Mouse (Mus musculus) right cerebral cortex, adult 18-20 months (tissue): ENCODE measurements around the gene Lrrc4c.
A peak's percentile ranks its signal among the peaks of the same experiment; 100 is the strongest.

Experiments
- DNase-seq: peaks from one replicate; pipeline ENCODE4 v3.0.0; 2022; ENCODE audit warnings: mixed read lengths

Lrrc4c gene

DNA sequence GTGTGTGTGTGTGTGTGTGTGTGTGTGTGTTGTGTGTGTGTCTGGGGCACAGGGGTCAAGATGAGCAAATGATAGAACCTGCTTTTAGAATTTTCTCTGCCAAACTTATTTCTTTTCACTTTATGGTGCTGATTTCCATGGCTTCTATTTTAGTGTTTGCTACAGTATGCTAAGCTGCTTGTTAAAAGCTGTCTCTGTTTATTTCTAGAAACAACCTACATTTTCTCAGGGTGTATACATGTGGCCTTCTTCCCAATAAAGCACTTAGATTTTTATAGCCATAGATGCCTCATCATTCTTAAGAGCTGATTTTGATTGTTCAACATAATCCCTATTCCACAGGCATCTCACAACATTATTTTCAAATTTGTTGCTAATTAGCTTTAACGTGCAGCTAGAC, 229.2 kb downstream of the Lrrc4c start:
- no peak for DNase-seq

GRCm38 (mm10) chr2:96573755-96574154, 255.8 kb downstream of the Lrrc4c start:
- no peak for DNase-seq

DNA sequence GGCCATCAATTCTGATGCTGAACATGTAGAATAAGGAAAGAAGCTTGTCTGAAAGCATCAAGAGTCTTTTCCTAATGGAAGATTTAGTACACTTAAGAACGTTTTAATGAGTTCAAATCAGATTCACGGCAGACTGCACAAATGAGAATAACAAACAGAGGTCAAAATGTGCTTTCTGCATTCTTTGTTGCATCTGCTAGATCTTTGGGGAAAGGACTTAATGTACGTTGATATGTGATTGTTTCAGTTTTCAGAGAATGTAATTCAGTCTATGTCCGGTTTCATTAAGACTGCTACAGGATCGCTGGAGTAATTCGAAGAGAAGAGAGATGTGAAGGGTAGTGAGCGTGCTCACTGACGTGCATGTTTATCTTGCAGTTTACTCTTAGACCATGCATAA, 259.7 kb downstream of the Lrrc4c start:
- DNase-seq: no peak

DNA sequence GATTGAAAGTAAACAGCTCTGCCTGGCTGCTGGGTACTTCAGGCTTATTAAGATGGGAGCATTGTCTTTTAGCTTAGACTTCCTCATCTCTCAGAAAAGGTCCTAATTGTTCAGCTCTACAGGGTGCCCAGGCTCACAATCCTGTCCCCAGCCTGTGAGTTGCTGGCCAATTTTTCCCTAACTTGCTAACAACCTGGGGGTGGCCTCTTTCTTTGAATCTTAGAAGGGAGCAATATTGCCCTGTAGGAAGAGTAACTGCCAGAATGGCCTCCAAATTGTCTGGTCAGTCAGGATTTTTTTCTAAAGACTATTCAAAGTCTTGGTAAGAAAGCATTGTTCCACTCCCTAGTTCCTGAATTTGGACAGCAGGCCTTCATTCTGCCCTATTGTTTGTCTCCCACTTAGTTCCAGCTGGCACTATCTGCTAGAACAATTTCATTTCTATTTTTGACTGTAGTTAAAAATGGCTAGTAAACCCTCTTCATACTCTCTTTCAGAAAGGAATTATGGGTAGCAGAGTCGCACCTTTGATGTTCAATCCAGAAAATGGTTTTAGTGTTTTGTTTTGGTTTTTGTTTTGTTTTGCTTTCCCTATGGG, 262.3 kb downstream of the Lrrc4c start:
- DNase-seq: no peak

DNA sequence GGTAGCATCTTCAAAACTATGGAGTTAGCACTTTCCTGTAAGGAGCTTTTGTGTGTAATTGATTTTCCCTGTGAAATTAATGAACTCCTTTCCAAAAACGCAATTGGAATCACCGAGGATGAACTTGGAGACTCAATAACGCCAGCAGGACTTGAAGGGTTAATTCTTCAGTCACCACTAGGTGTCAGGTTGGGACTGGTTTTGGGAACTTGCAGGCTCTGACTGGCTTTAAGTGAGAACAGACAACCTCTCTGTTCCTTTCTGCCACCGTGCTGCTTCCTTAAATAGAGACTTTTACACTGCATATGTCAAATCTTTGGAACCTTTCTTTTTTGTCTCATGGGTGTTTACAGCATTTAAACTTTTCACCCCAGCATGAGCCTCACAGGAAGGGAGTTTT, 267.7 kb downstream of the Lrrc4c start:
- peak; percentile 83 for DNase-seq

DNA sequence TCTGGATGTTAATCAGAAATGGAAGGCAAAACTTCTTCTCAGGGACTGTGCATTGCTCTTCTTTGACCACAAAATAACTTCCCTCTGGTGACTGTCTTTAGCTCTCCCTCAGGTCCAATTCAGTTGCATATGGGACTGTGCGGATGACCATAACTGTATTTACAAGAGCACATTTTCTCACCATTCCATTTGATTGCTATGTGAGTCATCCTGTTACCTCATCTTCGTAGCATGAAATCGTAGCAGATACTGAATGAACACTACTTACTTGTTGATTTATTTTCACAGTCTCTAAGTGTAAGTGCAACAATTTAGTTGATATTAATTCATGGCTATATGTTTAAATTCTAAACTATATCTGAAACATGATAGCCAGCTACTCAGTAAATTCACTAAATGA, 286.8 kb downstream of the Lrrc4c start:
- no peak for DNase-seq

GRCm38 (mm10) chr2:96614121-96614520, 296.2 kb downstream of the Lrrc4c start:
- no peak for DNase-seq

- peak; percentile 46 for DNase-seq
These were observed 300.8 kb downstream of the Lrrc4c start for GRCm38 (mm10) chr2:96618691-96619205.

DNA sequence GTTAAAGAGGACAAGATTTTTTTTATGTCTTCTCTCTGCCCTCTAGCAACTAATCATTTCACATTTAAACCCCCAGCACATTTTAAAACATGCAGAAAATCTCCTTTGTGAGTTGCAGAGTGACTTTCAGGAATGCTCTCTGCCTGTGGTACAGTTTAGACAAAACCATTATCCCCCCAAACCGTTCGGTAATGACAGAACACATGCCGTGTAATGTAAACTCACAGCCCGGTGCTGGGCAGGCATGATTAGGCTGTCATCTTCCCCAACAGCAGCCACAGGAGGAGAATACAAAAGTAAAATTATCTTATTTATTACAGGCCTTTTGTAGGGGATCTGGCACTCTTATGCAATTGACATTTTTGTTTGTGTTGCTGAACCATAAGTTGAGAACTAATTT, 349.1 kb downstream of the Lrrc4c start:
- no peak for DNase-seq

GRCm38 (mm10) chr2:96681806-96682205, 363.8 kb downstream of the Lrrc4c start:
- DNase-seq: no peak

DNA sequence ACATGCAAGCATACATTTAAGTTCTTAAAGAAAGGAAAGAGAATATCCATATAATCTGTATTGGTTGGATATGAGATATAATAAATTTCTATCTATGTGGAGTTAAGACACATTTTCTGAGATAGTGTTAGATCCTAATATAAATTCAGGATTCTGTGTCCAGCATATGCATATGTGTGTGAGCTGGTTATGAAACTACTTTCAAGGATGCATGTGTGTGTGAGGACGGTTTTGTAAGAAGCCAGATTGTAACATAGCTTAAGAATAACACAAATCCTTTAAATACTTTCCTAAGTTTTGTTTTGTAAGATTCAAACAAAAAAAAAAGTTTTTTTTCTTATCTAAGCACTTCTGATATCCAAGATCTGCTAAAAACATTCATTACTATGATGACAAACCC, 367.4 kb downstream of the Lrrc4c start:
- no peak for DNase-seq

GRCm38 (mm10) chr2:96705004-96705403, 387.0 kb downstream of the Lrrc4c start:
- DNase-seq: no peak

DNA sequence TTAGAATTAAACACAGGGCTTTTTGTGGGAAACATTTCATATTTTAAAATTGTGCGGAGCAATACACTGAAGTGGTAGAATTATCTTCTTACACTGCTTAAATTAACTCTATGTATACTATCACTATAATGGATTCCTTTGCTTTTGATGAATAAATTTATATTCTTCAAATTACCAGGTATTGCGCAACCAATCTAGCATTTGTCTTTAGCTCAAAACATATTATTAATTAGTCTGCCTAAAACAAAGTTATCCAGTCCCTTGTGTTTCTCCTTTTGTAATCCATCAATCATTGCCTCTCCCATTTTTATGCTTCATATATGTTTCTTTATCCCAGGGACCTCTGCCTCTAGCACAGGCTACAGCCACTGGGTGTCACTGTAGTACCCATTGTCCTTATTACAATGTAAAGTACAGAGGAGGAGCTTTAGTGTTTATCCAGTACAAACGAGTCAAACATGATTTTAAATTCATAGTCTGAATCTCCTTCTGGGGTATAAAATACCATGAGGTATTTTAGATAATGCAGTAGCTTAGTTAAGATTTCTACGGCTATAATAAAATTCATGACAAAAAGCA, 389.9 kb downstream of the Lrrc4c start:
- peak; percentile 18 for DNase-seq

DNA sequence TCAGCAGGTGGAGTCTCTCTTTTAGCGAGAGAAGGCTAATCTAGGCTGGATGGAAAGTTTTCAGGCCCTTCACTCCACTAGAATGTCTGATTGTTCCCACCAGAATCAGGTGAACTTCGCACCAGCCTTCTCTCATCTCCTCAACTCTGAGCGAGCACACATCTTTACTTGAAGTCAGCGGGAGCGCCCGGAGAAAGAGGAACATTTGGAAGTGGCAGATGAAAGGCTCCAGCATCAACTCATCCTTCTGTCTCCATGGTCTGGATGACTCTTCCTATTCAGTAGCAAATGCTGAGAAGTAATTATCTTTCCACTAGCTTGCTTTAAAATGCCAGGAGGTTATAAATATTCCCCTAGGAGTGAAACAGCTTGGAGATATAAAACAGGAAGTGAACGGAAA, 396.6 kb downstream of the Lrrc4c start:
- peak; percentile 25 for DNase-seq

- DNase-seq: peak; percentile 46
These were observed 399.4 kb downstream of the Lrrc4c start for GRCm38 (mm10) chr2:96717353-96717752.

DNA sequence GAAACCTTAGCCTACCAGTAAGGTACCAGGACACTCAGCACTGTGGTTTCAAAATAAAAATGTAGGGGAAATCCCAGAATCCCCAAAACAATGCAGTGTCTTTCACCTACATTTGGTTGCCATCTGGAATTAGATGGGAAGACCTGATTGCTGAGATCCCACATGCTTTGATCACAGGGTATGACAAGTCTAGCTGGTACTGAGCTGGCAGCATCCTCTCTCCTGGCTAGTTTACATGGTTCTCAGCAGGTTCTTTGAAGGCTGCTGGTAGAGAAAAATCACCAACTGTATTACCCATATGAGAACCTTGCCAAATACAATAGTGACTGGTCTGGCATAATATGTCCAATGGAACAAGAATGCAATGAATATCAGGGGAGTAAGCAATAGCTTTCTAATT, 405.4 kb downstream of the Lrrc4c start:
- DNase-seq: no peak

DNA sequence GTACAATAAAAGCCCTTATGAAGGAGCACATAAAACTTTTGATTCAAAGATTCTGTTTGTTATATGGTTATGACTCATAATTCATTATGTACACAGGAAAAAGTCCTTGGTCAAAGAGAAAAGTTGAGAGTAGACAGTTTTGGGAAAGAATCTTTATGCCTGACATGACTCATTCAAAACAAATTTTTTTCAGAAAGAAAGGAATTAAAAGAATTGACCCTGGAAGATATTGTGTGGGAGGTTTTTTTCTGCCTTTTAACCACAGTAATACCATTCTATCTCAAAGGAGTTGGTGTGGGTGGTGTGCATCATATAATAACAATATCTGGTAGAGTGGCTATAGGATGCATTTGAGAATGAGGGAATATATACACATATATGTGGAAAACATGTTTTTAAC, 418.1 kb downstream of the Lrrc4c start:
- DNase-seq: no peak

DNA sequence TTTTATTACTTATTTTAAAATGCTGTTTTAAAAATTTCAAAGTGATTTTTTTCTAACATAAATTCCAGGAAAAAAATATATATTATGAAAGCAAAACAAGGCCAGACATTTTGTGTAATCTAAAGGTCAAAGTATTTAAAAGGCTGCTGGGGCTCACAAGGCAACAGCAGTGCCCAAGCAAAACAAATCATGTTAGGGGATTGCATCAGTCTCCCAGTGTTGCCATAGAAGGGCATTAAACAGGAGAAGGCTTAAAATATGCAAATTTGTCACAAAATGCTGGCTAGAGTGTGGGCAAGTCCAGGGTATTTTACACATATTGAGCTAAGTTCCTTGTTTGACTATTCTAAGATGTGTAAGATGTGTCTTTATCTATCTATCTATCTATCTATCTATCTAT, 437.1 kb downstream of the Lrrc4c start:
- DNase-seq: no peak

DNA sequence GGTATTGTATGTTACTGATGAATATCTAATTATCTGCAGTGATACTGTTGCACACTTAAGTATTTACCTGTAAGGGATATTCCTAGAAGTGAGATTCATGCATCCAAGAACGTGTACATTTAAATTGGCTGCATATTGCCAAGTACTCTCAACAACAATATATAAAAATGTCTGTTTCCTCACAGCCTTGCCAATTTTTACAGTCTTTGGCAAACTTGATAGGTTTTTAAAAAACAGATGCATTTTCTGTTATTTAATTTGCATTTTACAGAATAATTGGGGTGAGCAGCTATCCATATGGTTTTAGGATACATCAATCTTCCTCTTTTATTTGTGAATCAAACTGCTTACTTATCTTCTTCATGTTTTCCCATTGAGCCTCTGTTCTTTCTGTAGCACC, 439.7 kb downstream of the Lrrc4c start:
- DNase-seq: no peak

DNA sequence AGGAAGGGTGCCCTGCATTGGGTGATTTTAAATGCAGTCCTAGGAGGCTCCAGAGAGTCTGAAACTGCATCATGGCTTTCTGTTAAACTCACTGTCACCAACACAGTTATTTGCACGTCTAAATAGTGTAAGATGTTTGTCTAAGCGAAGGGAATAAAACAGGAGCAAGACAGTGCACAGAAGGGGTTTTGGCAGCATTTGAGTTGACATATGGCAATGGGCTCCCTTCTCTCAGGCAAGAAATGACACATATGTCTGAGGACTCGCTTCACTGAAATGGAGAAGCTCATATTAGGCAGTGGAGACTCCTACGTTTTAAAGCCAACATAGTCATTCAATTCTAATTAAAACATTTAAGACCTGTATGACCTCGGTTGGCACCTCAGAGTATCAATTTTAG, 445.6 kb downstream of the Lrrc4c start:
- DNase-seq: peak; percentile 34

- no peak for DNase-seq
These were observed 457.4 kb downstream of the Lrrc4c start for GRCm38 (mm10) chr2:96775376-96775775.

DNA sequence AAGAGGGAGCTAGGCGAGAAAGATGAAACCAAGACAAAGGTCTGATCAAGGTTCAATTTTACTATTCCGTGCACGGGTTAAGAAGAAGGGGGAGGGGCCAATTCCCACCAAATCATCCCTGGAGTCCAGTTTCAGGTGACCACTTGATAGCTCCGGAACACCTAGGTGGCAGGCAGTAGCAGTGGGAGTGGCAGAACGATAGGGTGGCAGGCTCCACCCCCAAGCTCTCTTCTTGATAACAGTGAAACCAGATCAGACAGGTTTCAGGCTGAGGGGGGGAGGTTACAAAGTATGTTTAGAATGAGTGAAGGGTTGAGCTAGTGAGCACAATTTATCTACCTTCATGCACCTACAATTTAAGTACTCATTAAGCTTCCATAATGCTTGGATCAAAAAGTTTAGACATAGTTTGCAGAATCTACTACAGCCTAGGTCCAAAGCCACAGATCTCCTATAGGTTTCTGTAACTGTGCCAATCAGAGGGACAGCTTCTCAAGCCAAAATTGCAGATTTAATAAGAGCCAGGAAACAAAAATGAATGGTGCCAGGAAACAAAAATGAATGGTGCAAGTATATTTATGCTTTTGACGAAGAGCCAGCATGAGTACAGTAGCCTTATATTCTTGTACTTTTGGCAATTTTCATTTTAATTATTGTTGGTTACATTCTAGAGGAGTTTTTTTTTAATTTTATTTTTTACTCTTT, 478.9 kb downstream of the Lrrc4c start:
- no peak for DNase-seq

DNA sequence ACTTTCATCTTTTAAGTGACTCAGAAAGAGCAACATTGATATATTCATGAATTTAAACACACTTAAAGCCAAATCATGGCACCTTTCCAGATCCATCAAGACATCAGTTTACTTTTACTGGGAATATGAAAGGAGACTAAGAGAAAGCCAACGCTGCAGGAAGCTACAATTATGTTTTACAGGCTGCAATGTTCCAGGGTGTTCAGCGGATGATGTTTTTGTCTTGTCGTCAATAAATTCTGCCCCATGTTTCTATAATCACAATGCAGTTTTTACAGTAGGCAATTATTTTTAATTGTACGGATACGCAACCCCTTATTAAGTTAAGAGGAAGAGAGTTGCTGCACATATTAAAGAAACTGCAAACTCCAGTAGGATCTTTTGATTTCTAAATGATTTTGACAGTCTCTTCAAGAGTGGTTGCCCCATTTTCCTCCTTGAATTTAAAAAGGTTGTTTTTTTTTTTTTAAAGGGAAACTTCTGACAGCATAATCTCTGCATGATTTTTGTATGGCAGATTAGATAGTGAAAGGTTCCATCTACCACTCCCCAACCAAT, 532.9 kb downstream of the Lrrc4c start:
- no peak for DNase-seq

- no peak for DNase-seq
These were observed 535.8 kb downstream of the Lrrc4c start for GRCm38 (mm10) chr2:96853797-96854196.
